Mouse (Mus musculus): ENCODE data around the gene Tmem120a.
A peak's percentile ranks its signal among the peaks of the same experiment; 100 is the strongest.

Tmem120a gene

DNA sequence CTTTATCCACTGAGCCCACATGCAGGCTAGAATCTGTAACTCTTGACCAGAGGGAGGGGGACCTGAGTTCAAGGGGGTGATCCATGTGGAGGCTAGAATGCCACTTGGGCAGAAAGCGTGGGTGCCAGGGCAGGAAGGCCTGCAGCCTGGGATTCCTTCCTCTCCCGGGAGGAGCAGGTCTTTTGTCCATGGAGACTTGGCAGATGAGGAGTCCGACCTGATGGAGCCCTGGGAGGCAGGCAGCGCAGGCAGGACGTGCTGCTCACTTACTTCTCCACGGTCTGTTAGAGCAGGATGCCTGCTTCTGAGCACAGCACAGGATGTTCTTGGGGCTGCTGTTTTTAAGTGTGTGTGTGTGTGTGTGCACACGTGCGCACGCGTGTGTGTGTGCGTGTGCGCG lies 37.2 kb downstream of the Tmem120a start:
- DNase-seq = no peak

DNA sequence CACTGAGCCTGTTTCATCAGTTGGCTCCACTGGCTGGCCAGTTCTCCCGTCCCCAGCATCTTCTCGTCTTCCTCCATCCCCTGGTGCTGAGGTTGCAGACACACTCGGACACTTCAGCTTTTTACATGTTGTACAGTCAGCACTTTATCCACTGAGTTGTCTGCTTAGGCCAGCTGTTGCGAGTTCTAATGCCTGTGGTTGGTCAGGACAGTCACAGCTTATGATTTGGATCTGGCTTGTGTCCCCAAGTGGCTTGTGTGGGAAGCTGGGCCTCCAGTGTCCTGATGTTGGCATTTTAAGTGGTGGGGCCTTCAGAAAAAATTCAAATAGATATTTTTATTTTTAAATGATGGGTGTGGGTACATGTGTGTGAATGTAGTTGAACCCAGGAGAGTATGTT lies 38.9 kb downstream of the Tmem120a start:
- DNase-seq = no peak

DNA sequence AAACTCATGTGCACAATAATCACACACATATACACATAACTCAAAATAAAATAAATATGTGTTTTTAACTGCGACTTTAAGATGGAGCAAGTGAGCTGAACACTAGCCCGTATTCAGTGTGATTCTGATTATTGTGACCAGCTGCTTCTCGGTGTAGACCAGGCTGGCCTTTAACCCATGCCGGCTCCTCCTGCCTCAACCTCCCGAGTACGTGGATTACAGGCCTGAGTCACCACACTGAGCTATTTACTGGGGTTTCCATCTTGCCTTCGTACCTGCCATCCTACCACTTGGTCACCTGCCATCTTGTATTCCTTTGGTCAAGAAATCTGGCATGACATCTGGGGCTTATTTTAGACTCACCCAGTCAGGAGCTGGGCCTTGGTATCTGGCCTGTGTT lies 40.8 kb downstream of the Tmem120a start:
- DNase-seq = no peak

DNA sequence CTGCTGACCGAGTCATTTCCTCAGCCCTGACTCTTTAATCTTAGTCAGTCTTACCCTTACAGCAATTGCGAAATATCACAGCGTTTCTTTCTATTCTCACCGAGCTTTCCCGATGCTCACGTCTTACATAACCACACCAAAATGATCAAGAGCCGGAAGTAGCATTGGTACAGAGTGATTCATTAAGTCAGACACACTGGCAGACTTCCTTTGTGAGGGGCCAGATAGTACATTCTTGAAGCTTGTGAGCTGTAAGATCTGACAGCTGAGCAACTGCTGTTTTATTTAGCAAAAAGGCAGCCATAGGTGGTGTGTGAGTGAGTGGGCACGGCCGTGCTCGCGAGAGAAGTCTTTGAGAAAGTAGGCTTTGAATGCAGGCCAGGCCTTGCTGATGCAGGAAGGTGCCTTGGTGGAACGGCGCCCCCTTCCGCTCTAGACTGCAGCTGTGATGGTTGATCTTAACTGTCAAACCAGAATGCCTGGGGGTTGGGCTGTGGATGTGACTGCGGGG lies 41.5 kb downstream of the Tmem120a start:
- DNase-seq = no peak

DNA sequence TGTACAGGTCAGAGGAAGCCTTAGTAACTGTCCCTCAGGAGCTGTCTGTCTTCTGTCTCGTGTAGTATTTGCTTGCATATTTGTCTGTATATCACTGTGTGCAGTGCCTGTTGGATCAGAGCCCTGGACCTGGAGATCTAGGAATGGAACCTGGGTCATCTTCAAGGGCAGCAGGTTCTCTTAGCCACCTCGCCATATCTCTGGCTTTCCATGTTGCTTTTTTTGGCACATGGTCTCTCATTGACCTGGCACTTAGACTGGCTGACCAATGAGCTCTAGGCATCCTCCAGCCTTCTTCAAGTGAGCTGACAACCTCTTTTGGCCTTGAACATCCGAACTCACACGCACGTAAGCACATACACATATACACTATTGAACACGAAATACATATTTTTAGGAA lies 42.1 kb downstream of the Tmem120a start:
- no peak for DNase-seq

DNA sequence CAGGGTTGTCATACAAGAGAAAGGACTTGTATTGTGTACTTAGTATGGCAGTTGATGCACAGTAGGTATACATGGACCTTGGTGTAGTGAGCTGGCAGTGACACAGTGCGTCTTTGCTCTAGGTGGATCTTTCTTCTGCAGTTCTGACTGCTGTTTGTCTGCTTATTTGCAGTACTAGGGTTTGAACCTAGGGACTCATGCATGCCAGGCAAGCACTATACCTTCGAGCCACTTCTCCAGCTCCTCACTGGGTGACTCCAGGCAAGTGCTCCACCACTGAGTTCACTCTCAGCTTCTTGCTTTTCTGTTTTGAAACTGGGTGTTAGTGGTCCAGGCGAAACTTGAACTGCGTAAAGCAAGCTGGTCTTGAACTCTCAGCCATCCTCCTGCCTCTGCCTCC lies 42.6 kb downstream of the Tmem120a start:
- DNase-seq = no peak

DNA sequence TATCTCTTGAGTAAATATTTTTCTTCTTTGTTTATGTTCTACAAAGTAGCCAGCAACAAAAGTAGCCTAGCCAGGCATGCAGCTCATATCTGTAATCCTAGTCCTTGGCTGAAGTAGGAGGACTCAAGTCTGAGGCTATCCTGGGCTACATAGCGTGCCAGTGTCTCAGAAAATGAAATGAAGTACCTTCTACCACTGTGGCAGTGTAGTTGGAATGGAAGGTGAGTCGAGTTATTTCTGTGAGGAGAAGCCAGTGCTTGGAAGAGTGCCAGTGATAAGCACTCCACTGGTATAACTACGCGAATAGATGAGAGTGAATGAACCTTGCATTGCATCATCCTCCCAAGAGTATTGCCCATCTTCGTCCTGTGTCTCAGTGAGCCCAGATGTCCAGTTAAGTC lies 46.5 kb downstream of the Tmem120a start:
- no peak for DNase-seq

DNA sequence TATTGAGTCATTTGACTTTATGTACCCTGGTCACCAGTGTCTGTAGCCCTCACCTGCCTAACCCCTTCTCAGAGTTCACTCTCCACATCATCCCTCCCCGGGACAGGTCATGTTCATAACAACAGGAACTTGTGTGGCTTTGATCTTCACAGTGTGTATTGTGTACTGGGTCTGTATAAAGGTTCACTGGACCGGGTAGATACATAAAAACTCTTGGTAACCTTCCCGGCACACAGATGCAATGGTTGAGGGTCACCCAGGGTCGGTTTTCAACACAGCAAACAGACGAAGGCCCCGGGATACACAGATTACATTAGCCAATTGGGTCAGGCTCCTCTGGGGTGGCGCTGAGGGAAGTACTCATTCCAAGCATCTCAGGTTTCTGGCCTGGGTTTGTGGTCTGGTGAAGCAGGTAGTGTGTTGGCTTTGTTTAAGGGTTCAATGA lies 48.9 kb downstream of the Tmem120a start:
- no peak for DNase-seq

DNA sequence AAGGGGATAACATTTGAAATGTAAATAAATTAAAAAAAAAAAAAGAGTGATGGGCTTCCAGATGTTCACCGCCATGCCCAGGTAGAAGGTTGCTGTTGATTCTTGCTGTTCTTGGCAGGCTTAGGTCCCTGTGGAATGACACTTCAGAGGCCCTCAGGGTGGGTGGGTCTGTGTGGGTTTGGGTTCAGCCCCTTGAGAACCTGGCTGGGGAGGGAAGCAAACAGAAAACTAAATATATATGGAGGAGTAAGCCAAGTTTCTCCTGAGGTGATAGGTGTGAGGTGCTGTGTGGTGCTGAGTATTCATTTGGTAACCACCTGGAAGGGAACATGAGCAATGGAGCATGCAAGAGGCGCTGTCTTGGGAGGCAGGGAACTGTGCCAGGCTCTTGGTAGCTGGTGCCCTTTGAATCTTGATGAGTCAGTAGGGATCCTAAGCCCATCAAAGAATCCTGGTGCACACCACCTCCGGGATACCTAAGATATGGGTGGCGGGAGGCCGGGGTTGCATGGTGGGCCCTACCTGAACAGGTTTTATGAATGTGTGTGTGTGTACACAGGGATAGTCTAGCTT lies 50.9 kb downstream of the Tmem120a start:
- no peak for DNase-seq

DNA sequence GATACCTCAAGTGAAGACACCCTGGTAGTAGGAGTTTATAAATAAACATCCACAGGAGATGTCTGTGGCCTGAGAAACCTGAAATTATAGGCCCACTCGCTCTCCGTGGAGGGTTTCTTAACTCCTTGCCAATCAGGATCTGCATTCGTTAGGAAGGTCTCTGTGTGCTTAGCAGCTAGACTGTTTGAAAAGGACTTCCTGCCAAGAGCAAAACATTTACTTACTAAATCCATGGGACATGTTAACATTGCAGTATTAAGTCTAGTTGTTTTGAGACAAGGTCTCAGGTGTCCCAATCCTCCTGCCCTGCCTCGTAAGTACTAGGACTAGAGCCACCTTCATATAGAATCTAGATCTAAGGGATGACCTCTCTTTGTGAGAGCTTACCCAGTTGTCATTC lies 53.0 kb downstream of the Tmem120a start:
- DNase-seq = no peak

DNA sequence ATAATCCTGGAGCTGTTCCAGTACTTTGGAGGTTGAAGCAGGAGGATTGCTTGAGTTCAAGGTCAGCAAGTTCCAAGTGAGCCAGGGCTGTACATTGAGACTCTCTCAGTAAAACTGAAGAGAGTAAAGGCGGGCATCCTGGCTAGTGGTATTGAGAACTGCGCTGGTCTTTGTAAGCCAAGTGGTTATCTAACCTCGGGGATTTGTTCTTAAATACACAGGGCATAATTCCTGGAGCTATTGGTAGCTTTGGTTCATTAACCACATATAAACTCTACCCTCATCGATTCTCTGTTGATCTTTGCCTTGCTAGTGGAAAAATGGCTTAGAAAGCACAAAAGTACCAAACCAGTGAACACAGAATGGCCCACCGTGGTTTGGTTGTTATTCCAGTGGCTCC lies 53.8 kb downstream of the Tmem120a start:
- peak; percentile 47 for DNase-seq

Measured in cerebellum, adult 9-10 months (tissue).